Mouse (Mus musculus) erythroid progenitor cell, adult 5-6 weeks (primary cell): ENCODE measurements around the gene Ext2. TPM values are rescaled to one million over a fixed set of nuclear protein-coding genes. Genes with fewer than 3 reads are reported as not detected.

Experiments used
- ATAC-seq: replicated peaks from 2 replicates; pipeline ENCODE4 v1.8.0; 2016; ENCODE audit warnings: moderate number of reproducible peaks, mild to moderate bottlenecking, moderate TSS enrichment, inconsistent platforms; ENCODE audit not compliant: poor library complexity, low FRiP score, severe bottlenecking
- total RNA-seq, 2 experiments: library from RNA; stranded (forward) in 1 of 2; stranded (reverse) in 1 of 2; fragments of 150-400 nt in 1 of 2; fragments of 186-747, 209-891 nt in 1 of 2; gene quantifications; 2 replicates each; pipeline versions ENCODE4 v1.2.3 to v1.2.4; 2015 to 2017; ENCODE audit warnings: low replicate concordance in 2 of 2

Ext2 gene
- total RNA-seq, 2 experiments from 2014 or later = 7.0 to 10.1 TPM

GRCm38 (mm10) chr2:93746162-93746561, 76.2 kb downstream of the Ext2 start:
- no peak for ATAC-seq

- no peak for ATAC-seq
These were observed 76.6 kb downstream of the Ext2 start for GRCm38 (mm10) chr2:93745741-93746140.

DNA sequence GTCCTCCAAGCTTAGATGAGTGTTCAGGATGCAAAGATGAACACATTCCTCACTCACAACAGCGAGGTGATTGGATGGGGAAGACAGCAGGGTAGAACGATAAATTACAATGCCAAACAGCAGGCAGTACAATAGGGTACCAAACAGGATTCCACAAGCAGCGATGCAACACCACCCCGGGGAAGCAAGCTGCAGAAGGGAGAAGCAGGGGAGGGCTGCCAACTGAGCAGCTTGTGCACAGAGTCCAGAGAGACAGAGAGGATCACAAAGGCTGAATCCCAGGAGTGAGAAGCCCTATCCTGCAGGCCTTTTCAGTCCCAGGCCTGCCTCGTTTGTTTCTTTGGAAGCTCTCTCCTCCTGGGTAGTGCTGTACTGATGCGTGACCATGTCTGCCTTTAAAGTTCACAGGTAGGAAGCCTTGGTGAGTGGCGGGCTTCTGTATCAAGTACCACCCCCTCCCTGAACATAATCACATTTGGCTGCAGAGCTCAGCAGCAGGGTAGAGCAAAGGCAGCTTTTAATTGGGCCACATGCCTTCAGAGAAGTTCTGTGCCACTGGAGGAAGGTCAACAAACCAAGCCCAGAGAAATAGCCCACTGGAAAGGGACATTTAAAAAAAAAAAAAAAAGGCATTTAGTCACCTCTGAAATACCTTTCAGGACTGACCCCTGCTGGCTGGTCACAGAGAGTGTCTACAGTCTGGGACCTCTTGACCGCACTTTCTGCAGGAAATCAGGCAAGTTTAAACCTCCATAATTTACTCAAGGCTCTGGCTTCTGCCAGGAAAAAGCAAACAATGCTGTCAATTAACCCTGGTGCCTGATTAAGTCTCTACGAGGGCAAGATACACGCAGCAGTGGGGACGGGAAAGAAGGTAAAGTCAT, 77.8 kb downstream of the Ext2 start:
- ATAC-seq = no peak

DNA sequence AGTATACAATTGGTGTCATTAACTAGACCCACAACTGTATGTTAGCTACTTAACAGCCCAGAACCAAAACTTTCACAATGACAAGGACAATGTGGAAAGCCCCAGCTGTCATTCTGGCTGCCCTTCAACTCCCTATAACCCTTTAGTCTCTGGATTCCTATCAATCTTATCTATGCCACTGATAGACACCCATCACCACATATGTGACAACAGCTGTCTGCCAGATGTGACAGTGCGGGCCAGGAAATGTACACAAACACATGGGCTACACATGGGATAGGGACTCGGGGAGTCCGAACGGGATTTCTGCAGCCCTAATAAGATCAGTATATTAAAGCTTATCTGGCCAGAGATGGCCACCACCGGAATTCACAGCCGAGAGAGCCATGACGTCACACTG, 80.7 kb downstream of the Ext2 start:
- ATAC-seq = no peak

DNA sequence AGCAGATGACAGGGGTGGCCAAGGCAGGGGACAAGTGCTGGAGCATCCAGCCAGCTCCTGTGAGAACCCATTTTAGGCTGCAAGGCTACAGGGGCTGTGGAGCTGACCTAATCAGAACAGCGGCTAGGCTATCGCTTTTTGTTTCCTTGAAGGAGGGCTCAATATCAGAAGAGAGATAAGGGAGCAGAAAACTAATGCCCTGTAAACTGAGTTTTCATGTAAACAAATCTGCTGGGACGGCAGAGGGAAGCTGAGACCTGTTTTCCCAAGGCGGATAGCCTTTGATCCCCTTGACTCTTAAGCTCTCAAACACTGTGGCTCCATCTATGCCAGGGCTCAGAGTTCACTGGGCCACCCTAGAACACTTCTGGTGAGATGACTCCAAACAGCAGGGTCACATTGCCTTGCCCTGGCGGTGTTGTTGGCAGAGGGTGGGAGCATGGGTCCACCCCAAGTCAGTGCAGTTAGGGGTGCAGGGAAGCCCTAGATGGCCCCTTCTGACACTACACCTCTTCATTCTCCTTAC, 83.3 kb downstream of the Ext2 start:
- no peak for ATAC-seq

GRCm38 (mm10) chr2:93737146-93737545, 85.2 kb downstream of the Ext2 start:
- ATAC-seq = no peak

DNA sequence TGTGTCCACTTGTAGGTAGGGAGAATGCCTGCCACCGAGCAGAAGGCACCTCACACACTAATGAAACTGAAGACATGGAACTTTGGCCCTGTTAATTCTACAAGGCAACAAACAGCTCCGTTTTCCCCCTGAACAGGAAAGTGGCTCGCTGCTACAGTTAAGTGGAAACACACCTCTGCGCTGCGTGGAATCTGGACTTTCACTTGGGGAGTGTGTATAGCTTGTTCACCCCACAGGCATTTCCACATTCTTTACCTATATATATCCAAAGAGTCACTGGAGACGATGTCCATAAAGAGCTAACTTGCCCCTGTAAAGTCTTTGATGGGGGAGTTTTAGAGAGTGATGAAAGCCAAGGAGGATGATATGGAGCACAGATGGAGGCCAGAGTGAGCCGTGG, 89.7 kb downstream of the Ext2 start:
- no peak for ATAC-seq

GRCm38 (mm10) chr2:93729585-93729984, 92.8 kb downstream of the Ext2 start:
- ATAC-seq = no peak; the same call in 1 of the 2 replicates

GRCm38 (mm10) chr2:93723138-93723744, 99.1 kb downstream of the Ext2 start:
- ATAC-seq = no peak

DNA sequence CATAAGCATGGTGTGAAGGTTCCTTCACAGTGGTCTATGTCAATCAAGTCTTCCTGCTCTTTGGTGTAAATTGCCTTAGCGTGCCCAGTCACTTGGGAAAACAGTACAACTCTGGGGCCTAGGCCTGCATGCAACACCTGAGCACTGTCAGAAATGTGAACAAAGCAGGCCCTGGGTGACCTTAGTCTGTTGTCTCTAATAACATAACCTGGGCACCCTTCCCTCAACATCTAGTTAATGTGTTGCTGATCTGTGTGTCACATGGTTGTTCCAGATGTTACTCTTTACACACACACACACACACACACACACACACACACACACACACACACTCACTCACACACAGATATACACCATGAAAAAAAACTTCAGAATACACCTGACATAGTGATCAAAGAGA, 101.4 kb downstream of the Ext2 start:
- no peak for ATAC-seq

GRCm38 (mm10) chr2:93719792-93720675, 102.3 kb downstream of the Ext2 start:
- ATAC-seq = no peak

- ATAC-seq = no peak
These were observed 109.1 kb downstream of the Ext2 start for GRCm38 (mm10) chr2:93713267-93713666.

DNA sequence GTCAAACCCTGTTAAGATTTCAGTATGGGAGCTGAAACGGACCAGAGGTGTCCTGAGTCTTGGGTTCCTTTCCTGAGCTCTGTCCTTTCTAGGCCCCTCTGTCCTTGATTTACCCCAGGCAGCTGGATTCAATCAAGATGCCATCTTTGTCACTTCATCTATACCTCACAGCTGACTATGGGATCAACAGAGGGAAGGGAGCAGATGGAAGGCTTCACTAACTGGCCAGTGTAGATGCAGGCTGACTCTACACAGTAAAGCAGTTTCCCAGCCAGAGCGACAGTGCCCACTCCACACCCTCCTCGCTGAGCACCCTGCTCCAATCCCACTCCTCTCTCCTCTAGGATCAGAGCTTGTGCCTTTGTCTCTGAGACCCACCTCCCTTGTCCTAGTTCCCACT, 110.9 kb downstream of the Ext2 start:
- no peak for ATAC-seq

GRCm38 (mm10) chr2:93709696-93710095, 112.7 kb downstream of the Ext2 start:
- ATAC-seq = no peak

DNA sequence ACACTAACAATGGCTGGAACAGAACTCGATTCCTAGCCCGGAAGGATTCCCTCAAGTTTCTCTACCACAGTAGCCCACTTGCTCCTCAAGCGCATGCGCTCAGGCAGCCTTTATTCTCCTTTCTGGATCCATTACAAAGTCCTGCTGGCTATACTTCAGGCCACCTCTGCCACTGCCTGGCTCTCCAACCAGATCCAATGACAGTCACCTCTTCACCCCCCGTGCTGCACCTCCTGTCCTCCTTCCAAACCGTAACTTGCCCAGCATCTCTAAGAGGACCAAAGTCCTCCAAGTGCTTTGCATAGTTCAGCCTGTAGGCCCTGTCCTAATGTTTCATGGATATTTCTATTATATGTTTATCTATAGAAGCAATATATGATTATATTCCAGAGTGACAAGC, 113.1 kb downstream of the Ext2 start:
- no peak for ATAC-seq

DNA sequence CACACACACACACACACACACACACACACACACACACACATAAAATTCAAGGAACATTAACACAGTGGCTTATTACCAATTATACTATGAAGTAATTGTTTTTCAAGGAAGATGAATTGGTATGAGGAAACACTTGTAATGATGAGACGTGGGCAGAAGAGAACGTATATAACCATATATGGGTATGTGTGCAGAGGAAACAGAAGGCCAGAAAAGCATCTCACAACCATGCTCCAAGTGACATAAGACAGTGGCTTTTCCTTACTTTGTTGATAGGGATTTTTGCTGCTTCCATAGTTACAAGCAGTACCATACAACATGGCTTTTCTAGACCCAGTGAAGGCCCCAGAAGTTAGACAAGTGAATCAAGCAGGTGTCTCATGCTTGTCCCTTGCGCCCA, 115.5 kb downstream of the Ext2 start:
- no peak for ATAC-seq

DNA sequence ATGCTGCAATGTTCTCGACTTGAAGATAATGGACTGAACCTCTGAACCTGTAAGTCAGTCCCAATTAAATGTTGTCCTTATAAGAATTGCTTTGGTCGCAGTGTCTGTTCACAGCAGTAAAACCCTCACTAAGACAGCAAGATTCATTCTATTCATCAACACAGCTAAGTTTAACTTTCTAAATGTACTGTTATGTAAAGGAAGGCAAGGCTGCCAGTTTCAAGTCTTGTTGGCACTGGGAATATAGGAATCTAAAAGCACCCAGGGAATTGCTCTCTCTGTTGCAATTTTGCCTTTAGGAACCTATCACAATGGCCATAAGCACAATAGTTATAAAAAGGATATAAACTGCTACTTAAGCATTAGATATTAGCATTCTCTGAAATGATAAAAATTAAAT, 116.0 kb downstream of the Ext2 start:
- ATAC-seq = no peak

- ATAC-seq = no peak
These were observed 118.2 kb downstream of the Ext2 start for GRCm38 (mm10) chr2:93704195-93704594.

GRCm38 (mm10) chr2:93702936-93703926, 119.1 kb downstream of the Ext2 start:
- ATAC-seq = no peak
